Comparison of ENCODE assay signal across 8 mouse cellular contexts in genomic region chr2:160732420-160732995, GRCm38 (mm10). TPM values are rescaled to one million over a fixed set of nuclear protein-coding genes. Genes with fewer than 3 reads are reported as not detected.
DNase-seq lines count a peak whose midpoint lies in the region; ATAC-seq and TF ChIP-seq lines count a peak whose summit lies in the region.

No protein-coding gene starts in this region.

- H3K36me3 ChIP-seq in heart, embryonic 13.5 days: peaks cover 40% of the 10 kb centered on the region
- H3K36me3 ChIP-seq in MEL (ENCODE audit: control insufficient read depth in 1 of 2, insufficient read depth in 2 of 2, low read length in 2 of 2): peaks cover 0 to 7% of the 10 kb centered on the region in 2 experiments; a peak in 1 of 4 replicates
- H3K36me3 ChIP-seq in hindbrain, embryonic 10.5 days: peaks cover 40% of the 10 kb centered on the region
- peaks cover 34% of the 10 kb centered on the region for H3K36me3 ChIP-seq in midbrain, embryonic 13.5 days

- TF ChIP-seq POLR2A in MEL (IDR thresholded peaks at IDR 0.05; ENCODE audit: control insufficient read depth in 1 of 2, insufficient read depth in 1 of 2, low read depth in 1 of 2, low read length in 2 of 2, poor library complexity in 1 of 2): no peak

- no peak for ATAC-seq in heart, embryonic 13.5 days (ENCODE audit: extremely low read depth, insufficient number of reproducible peaks, low FRiP score, low TSS enrichment)
- ATAC-seq in midbrain, embryonic 13.5 days: no peak

- WGBS in heart, embryonic 13.5 days: 37% methylated on average over 9 of the region's 9 CpGs
- WGBS in hindbrain, embryonic 10.5 days: 49% methylated on average over 9 of the region's 9 CpGs
- WGBS in midbrain, embryonic 13.5 days: 44% methylated on average over 9 of the region's 9 CpGs

- TF ChIP-seq CTCF in MEL (IDR thresholded peaks at IDR 0.05 in 2 of 3, conservative IDR thresholded peaks at IDR 0.05 in 1 of 3; ENCODE audit: control insufficient read depth in 1 of 3, insufficient read depth in 1 of 3, low read depth in 2 of 3, low read length in 3 of 3, poor library complexity in 1 of 3, severe bottlenecking in 1 of 3): no peak

- H3K27me3 ChIP-seq in heart, embryonic 13.5 days (replicated peaks): 0 out of 2 replicates have a peak, but pooled peaks cover 4% of the 10 kb centered on the region
- no peaks in the 10 kb centered on the region for H3K27me3 ChIP-seq in MEL (ENCODE audit: control insufficient read depth in 1 of 2, insufficient read depth in 2 of 2, low read length in 2 of 2)
- H3K27me3 ChIP-seq in hindbrain, embryonic 10.5 days (ENCODE audit: insufficient read depth, poor library complexity, severe bottlenecking): peaks cover 4% of the 10 kb centered on the region; the same call in 1 of the 2 replicates
- H3K27me3 ChIP-seq in midbrain, embryonic 13.5 days: no peaks in the 10 kb centered on the region

- TF ChIP-seq RAD21 in MEL (IDR thresholded peaks at IDR 0.05; ENCODE audit: low read depth, low read length): no peak

- peak overlapping the region; percentile 92 for H3K4me2 ChIP-seq in heart, embryonic 13.5 days
- H3K4me2 ChIP-seq in midbrain, embryonic 13.5 days (replicated peaks): peak overlapping the region; percentile 98

- peak overlapping the region; percentile 92; the same call in 1 of the 2 replicates for H3K27ac ChIP-seq in heart, embryonic 13.5 days (replicated peaks)
- H3K27ac ChIP-seq in MEL (ENCODE audit: control insufficient read depth, low read depth, low read length): no peak overlapping the region
- peak overlapping the region; percentile 100 for H3K27ac ChIP-seq in hindbrain, embryonic 10.5 days
- no peak overlapping the region for H3K27ac ChIP-seq in midbrain, embryonic 13.5 days

- intact Hi-C loops in heart, postnatal 14 days (cut with DNase I): loop anchor here (2.0 kb wide), 1 partner anchor 28 kb away; no protein-coding TSS in a partner anchor
- intact Hi-C loops in left cerebral cortex, postnatal 36 days (cut with DNase I): loop anchor here (1.0 to 5.0 kb wide), 2 partner anchors 140 to 155 kb away; partner anchors contain the start of gene Zhx3

- TF ChIP-seq EP300 in MEL (IDR thresholded peaks at IDR 0.05; ENCODE audit: low read depth in 1 of 2, low read length in 2 of 2): no peak

- H3K4me1 ChIP-seq in heart, embryonic 13.5 days: peaks cover 66% of the 10 kb centered on the region
- H3K4me1 ChIP-seq in MEL (ENCODE audit: control insufficient read depth in 1 of 2, insufficient read depth in 2 of 2, low read length in 2 of 2): peaks cover 0 to 16% of the 10 kb centered on the region in 2 experiments; a peak in 3 of 4 replicates
- H3K4me1 ChIP-seq in hindbrain, embryonic 10.5 days (replicated peaks): peaks cover 57% of the 10 kb centered on the region
- H3K4me1 ChIP-seq in midbrain, embryonic 13.5 days (replicated peaks): peaks cover 58% of the 10 kb centered on the region

- peaks cover 16% of the 10 kb centered on the region for H3K79me2 ChIP-seq in MEL (ENCODE audit: control insufficient read depth, insufficient read depth, low read length, poor library complexity)

- peak overlapping the region; percentile 99 for H3K9ac ChIP-seq in heart, embryonic 13.5 days
- peak overlapping the region; percentile 87 for H3K9ac ChIP-seq in MEL (ENCODE audit: control insufficient read depth, low read depth, low read length, poor library complexity, severe bottlenecking)
- H3K9ac ChIP-seq in midbrain, embryonic 13.5 days (replicated peaks): peak overlapping the region; percentile 100

- DNase-seq in heart, postnatal 14 days: no peak
- DNase-seq in MEL (ENCODE audit: low read depth, low spot score): peak; percentile 28
- no peak for DNase-seq in hindbrain, embryonic 10.5 days (ENCODE audit: low spot score)
- no peak for DNase-seq in right cerebral cortex, postnatal 36 days (ENCODE audit: low spot score in 2 of 2)
- no peak for DNase-seq in ovary, postnatal 36 days (ENCODE audit: low spot score)
- no peak for DNase-seq in left cerebral cortex, postnatal 36 days (ENCODE audit: low spot score in 2 of 2)

- H3K4me3 ChIP-seq in heart, embryonic 13.5 days: peak overlapping the region; percentile 97
- peak overlapping the region; percentile 73 to 96 for H3K4me3 ChIP-seq in MEL (ENCODE audit: control insufficient read depth in 1 of 2, insufficient read depth in 1 of 2, low read depth in 2 of 2, low read length in 2 of 2)
- peak overlapping the region; percentile 91 for H3K4me3 ChIP-seq in hindbrain, embryonic 10.5 days
- H3K4me3 ChIP-seq in midbrain, embryonic 13.5 days (replicated peaks): peak overlapping the region; percentile 92

- no peaks in the 10 kb centered on the region for H3K9me3 ChIP-seq in heart, embryonic 13.5 days
- no peaks in the 10 kb centered on the region for H3K9me3 ChIP-seq in MEL (replicated peaks; ENCODE audit: insufficient read depth, low read length)
- H3K9me3 ChIP-seq in hindbrain, embryonic 10.5 days: no peaks in the 10 kb centered on the region
- H3K9me3 ChIP-seq in midbrain, embryonic 13.5 days: no peaks in the 10 kb centered on the region

TF ChIP-seq in MEL, 35 proteins besides CTCF, POLR2A, EP300 and RAD21:
- TF ChIP-seq GATA1 (IDR thresholded peaks at IDR 0.05; ENCODE audit: low read depth, low read length) (no peak), KAT2A (conservative IDR thresholded peaks at IDR 0.05; ENCODE audit: low read depth, low read length) (no peak), MAFK (IDR thresholded peaks at IDR 0.05; ENCODE audit: borderline replicate concordance, low read depth, low read length) (no peak), E2F4 (IDR thresholded peaks at IDR 0.05; ENCODE audit: borderline replicate concordance, low read depth, low read length) (no peak), MXI1 (IDR thresholded peaks at IDR 0.05; ENCODE audit: low read depth, low read length) (no peak), POLR2AphosphoS5 (IDR thresholded peaks at IDR 0.05; ENCODE audit: borderline replicate concordance, low read depth, low read length) (no peak), ETS1 (IDR thresholded peaks at IDR 0.05; ENCODE audit: low read depth, low read length) (no peak), USF2 (IDR thresholded peaks at IDR 0.05; ENCODE audit: borderline replicate concordance in 1 of 2, insufficient read depth in 1 of 2, low read depth in 1 of 2, low read length in 2 of 2) (no peak), TBP (IDR thresholded peaks at IDR 0.05; ENCODE audit: low read depth, low read length) (no peak), ZNF384 (IDR thresholded peaks at IDR 0.05; ENCODE audit: low read depth, low read length) (no peak; the same call in 1 of the 2 replicates), SIN3A (IDR thresholded peaks at IDR 0.05; ENCODE audit: low read length) (no peak), TAL1 (IDR thresholded peaks at IDR 0.05; ENCODE audit: low read length) (no peak), USF1 (IDR thresholded peaks at IDR 0.05; ENCODE audit: low read depth, low read length) (no peak), CHD1 (IDR thresholded peaks at IDR 0.05; ENCODE audit: low read depth, low read length) (no peak)

RNA-seq across cellular contexts. Expression of gene Plcg1, which starts 1.4 kb away (rescaled TPM):
- 25.5 and 29.4 TPM in 2 replicates for polyA plus RNA-seq in heart, embryonic 13.5 days (2015; fragmentation: Nextera tagmentation; extraction: Ambion mirVana)
- 10 to 100 TPM; 85.7 to 94.4 TPM for total RNA-seq in heart, postnatal 14 days (2021)
- 15.2 and 15.4 TPM in 2 replicates for total RNA-seq in MEL (2012; rRNA removed)
- polyA plus RNA-seq in MEL (2012; ENCODE audit: insufficient read depth in 1 of 2, insufficient read length in 2 of 2, low read depth in 1 of 2, low replicate concordance in 2 of 2, missing spikeins in 1 of 2): 10 to 100 TPM in 1 of 2 experiments, not detected in 1; 27.5 TPM
- polyA plus RNA-seq in hindbrain, embryonic 10.5 days (2016; fragmentation: Nextera tagmentation; extraction: Ambion mirVana): 65.1 and 78.0 TPM in 2 replicates
- 68.2 and 74.3 TPM in 2 replicates for polyA plus RNA-seq in midbrain, embryonic 13.5 days (2015; fragmentation: Nextera tagmentation; extraction: Ambion mirVana)
- total RNA-seq in left cerebral cortex, postnatal 36 days (2021): 100 to 1,000 TPM; 102 to 125 TPM

Comparison
In these comparisons a context has a peak if more than half of its experiments do, and no peak if none do; other contexts are left out.
1. H3K27ac ChIP-seq: peak in heart, embryonic 13.5 days (single experiment) and hindbrain, embryonic 10.5 days (single experiment); none in MEL (single experiment) and midbrain, embryonic 13.5 days (single experiment).
2. Peak in every context shown above with its lines, with median percentiles within 50 percentile points of each other: H3K4me3 ChIP-seq and H3K9ac ChIP-seq.